7 mouse cellular contexts compared by ENCODE assay signal in the genomic region with DNA sequence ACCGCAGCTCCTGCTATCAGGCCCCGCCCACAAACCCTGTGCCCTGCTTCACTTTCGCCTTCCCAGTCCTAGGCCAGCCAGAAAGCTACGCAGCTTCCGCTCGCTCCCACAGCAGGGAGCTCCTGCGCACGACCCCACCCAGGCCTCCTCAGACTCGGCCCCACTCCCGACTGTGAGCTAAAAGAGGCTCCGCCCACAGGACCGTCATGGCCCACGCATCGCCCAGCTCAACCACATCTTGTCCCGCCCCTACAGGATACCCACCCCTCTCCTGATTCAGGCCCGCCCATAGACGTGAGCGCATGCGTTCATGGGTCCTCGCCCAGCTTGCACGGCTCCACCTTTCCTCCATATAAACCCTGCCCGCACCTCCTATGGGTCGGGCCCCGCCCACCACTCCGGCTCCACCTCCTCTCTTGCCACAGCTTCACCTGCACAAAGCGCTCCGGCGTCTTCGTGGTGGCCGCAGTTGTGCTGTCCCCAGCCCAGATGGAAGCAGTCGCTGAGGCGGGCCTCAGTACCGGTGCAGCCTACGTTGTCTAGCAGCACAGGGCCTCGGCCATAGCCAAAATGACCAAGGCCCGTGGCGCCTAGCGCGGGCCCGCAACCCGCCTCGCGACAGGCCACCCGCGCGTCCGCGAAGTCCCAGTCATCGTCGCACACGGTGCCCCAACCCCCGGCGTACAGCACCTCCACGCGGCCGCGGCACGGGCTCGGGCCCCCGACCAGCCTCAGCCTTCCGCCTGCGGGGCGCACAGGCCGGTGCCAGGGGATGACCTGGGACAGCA. TPM values are rescaled to one million over a fixed set of nuclear protein-coding genes. Genes with fewer than 3 reads are reported as not detected.
DNase-seq lines count a peak whose midpoint lies in the region; ATAC-seq lines count a peak whose summit lies in the region.

No protein-coding gene starts in this region.

- peak overlapping the region; percentile 95 for H3K27ac ChIP-seq in intestine, embryonic 16.5 days (ENCODE audit: low read length)
- peak overlapping the region; percentile 69 for H3K27ac ChIP-seq in midbrain, embryonic 11.5 days (ENCODE audit: low read depth, low read length)

- WGBS in intestine, embryonic 16.5 days: under 1% methylated on average over 59 of the region's 64 CpGs
- WGBS in midbrain, embryonic 11.5 days: 1% methylated on average over 55 of the region's 64 CpGs

- DNase-seq in adrenal gland, adult 8-10 months: peak; percentile 99
- peak; percentile 99 for DNase-seq in embryo, embryonic 9.5 days (ENCODE audit: extremely low spot score)
- peak; percentile 87 to 97 for DNase-seq in gastrocnemius, postnatal 4 days (ENCODE audit: low spot score in 2 of 2)
- DNase-seq in left cerebral cortex, postnatal 36 days (ENCODE audit: low spot score in 2 of 2): peak; percentile 96 to 98
- DNase-seq in midbrain, embryonic 11.5 days (ENCODE audit: low spot score, missing footprints): peak; percentile 99
- peak; percentile 99 for DNase-seq in skeletal muscle tissue, adult 2 months (ENCODE audit: low read depth, low spot score)

- peaks cover 13% of the 10 kb centered on the region for H3K4me1 ChIP-seq in intestine, embryonic 16.5 days (ENCODE audit: control insufficient read depth, insufficient read depth, low read length)
- peaks cover 10% of the 10 kb centered on the region for H3K4me1 ChIP-seq in midbrain, embryonic 11.5 days (ENCODE audit: control insufficient read depth, insufficient read depth, low read length)

- intact Hi-C loops in left cerebral cortex, postnatal 36 days (cut with DNase I): loop anchor here (1.0 to 2.0 kb wide), 2 partner anchors 27 to 58 kb away; no protein-coding TSS in a partner anchor

- H3K4me2 ChIP-seq in intestine, embryonic 16.5 days (ENCODE audit: low read depth, low read length): peak overlapping the region; percentile 95
- H3K4me2 ChIP-seq in midbrain, embryonic 11.5 days: peak overlapping the region; percentile 69

- peak overlapping the region; percentile 67 for H3K4me3 ChIP-seq in intestine, embryonic 16.5 days (ENCODE audit: low read length)
- peak overlapping the region; percentile 42 for H3K4me3 ChIP-seq in midbrain, embryonic 11.5 days (ENCODE audit: low read depth, low read length)

- H3K9ac ChIP-seq in intestine, embryonic 16.5 days (ENCODE audit: low read depth, low read length): peak overlapping the region; percentile 96
- peak overlapping the region; percentile 74 for H3K9ac ChIP-seq in midbrain, embryonic 11.5 days (ENCODE audit: low read length)

- peak; percentile 94 for ATAC-seq in intestine, embryonic 16.5 days
- ATAC-seq in midbrain, embryonic 11.5 days (ENCODE audit: low FRiP score): peak; percentile 96

- H3K27me3 ChIP-seq in intestine, embryonic 16.5 days (replicated peaks; ENCODE audit: control insufficient read depth, insufficient read depth, low read length): no peaks in the 10 kb centered on the region
- H3K27me3 ChIP-seq in midbrain, embryonic 11.5 days (ENCODE audit: control insufficient read depth, insufficient read depth, low read length): peaks cover 5% of the 10 kb centered on the region; the same call in 1 of the 2 replicates

- no peaks in the 10 kb centered on the region for H3K9me3 ChIP-seq in intestine, embryonic 16.5 days (ENCODE audit: control insufficient read depth, low read length)
- no peaks in the 10 kb centered on the region for H3K9me3 ChIP-seq in midbrain, embryonic 11.5 days (ENCODE audit: control insufficient read depth, low read length)

- no peaks in the 10 kb centered on the region for H3K36me3 ChIP-seq in intestine, embryonic 16.5 days (ENCODE audit: control insufficient read depth, insufficient read depth, low read length)
- no peaks in the 10 kb centered on the region for H3K36me3 ChIP-seq in midbrain, embryonic 11.5 days (ENCODE audit: control insufficient read depth, insufficient read depth, low read length)

RNA-seq across cellular contexts. Expression of a gene that starts 11.6 kb away (rescaled TPM):
- 10 to 100 TPM in 1 of 4 experiments, 1 to 10 TPM in 3; 4.5 to 15.0 (median 7.8) TPM for total RNA-seq in adrenal gland, adult 8-10 months (2022)
- total RNA-seq in gastrocnemius, postnatal 4 days (2021): 1 to 10 TPM; 1.3 to 1.6 TPM
- 2.3 and 2.9 TPM in 2 replicates for polyA plus RNA-seq in intestine, embryonic 16.5 days (2015; fragmentation: Nextera tagmentation; extraction: Ambion mirVana)
- 1 to 10 TPM; 1.4 TPM for total RNA-seq in left cerebral cortex, postnatal 36 days (2021)
- polyA plus RNA-seq in midbrain, embryonic 11.5 days (2014; fragmentation: Nextera tagmentation; extraction: Ambion mirVana): 0.68 and 0.86 TPM in 2 replicates

RNA-seq across cellular contexts. Expression of a gene that starts 17.2 kb away (rescaled TPM):
- total RNA-seq in adrenal gland, adult 8-10 months (2022): not detected
- not detected for total RNA-seq in gastrocnemius, postnatal 4 days (2021)
- polyA plus RNA-seq in intestine, embryonic 16.5 days (2015; fragmentation: Nextera tagmentation; extraction: Ambion mirVana): 0.68 and 1.5 TPM in 2 replicates
- total RNA-seq in left cerebral cortex, postnatal 36 days (2021): not detected
- polyA plus RNA-seq in midbrain, embryonic 11.5 days (2014; fragmentation: Nextera tagmentation; extraction: Ambion mirVana): not detected in 2 replicates

RNA-seq across cellular contexts. Expression of a gene that starts 28.3 kb away (rescaled TPM):
- 100 to 1,000 TPM; 434 to 601 (median 481) TPM for total RNA-seq in adrenal gland, adult 8-10 months (2022)
- total RNA-seq in gastrocnemius, postnatal 4 days (2021): 100 to 1,000 TPM; 340 to 349 TPM
- 137 and 144 TPM in 2 replicates for polyA plus RNA-seq in intestine, embryonic 16.5 days (2015; fragmentation: Nextera tagmentation; extraction: Ambion mirVana)
- 1,000 to 10,000 TPM; 1,175 to 1,315 TPM for total RNA-seq in left cerebral cortex, postnatal 36 days (2021)
- 182 and 188 TPM in 2 replicates for polyA plus RNA-seq in midbrain, embryonic 11.5 days (2014; fragmentation: Nextera tagmentation; extraction: Ambion mirVana)

RNA-seq across cellular contexts. Expression of a gene that starts 31.9 kb away (rescaled TPM):
- 10 to 100 TPM; 13.0 to 17.6 (median 16.9) TPM for total RNA-seq in adrenal gland, adult 8-10 months (2022)
- 10 to 100 TPM; 12.9 to 14.4 TPM for total RNA-seq in gastrocnemius, postnatal 4 days (2021)
- polyA plus RNA-seq in intestine, embryonic 16.5 days (2015; fragmentation: Nextera tagmentation; extraction: Ambion mirVana): 20.6 and 21.6 TPM in 2 replicates
- 1 to 10 TPM; 7.7 to 8.4 TPM for total RNA-seq in left cerebral cortex, postnatal 36 days (2021)
- polyA plus RNA-seq in midbrain, embryonic 11.5 days (2014; fragmentation: Nextera tagmentation; extraction: Ambion mirVana): 23.2 and 29.6 TPM in 2 replicates

Comparison
In these comparisons a context has a peak if more than half of its experiments do, and no peak if none do; other contexts are left out.
1. Peak in every context shown above with its lines: DNase-seq, ATAC-seq, H3K4me3 ChIP-seq and H3K27ac ChIP-seq.